Mouse (Mus musculus): ENCODE measurements around the gene Shroom2. TPM values are rescaled to one million over a fixed set of nuclear protein-coding genes. Genes with fewer than 3 reads are reported as not detected.

The Shroom2 gene
- polyA plus RNA-seq, 1 experiment = 69.0 TPM

- no peak overlapping the region for H3K4me3 ChIP-seq (ENCODE audit: insufficient read depth, low read length)
- H3K4me1 ChIP-seq (ENCODE audit: control insufficient read depth, insufficient read depth, low read length) = no peaks in the 10 kb centered on the region
- TF ChIP-seq POLR2A (IDR thresholded peaks at IDR 0.05; ENCODE audit: extremely low read depth, insufficient read depth, low read length) = no peak
- TF ChIP-seq CTCF (IDR thresholded peaks at IDR 0.05; ENCODE audit: extremely low read depth, insufficient read depth, low read length) = no peak
- no peak overlapping the region for H3K27ac ChIP-seq (ENCODE audit: insufficient read depth, low read length)
Measured at GRCm38 (mm10) chrX:152708359-152708758, 60.9 kb downstream of the Shroom2 start.

- TF ChIP-seq POLR2A (IDR thresholded peaks at IDR 0.05; ENCODE audit: extremely low read depth, insufficient read depth, low read length) (no peak), CTCF (IDR thresholded peaks at IDR 0.05; ENCODE audit: extremely low read depth, insufficient read depth, low read length) (peak; percentile 54; the same call in 1 of the 2 replicates)
- Histone ChIP-seq H3K27ac (ENCODE audit: insufficient read depth, low read length) (no peak overlapping the region), H3K4me1 (ENCODE audit: control insufficient read depth, insufficient read depth, low read length) (no peaks in the 10 kb centered on the region), H3K4me3 (ENCODE audit: insufficient read depth, low read length) (no peak overlapping the region)
Measured at GRCm38 (mm10) chrX:152705397-152705796, 63.9 kb downstream of the Shroom2 start.

- no peak for TF ChIP-seq POLR2A (IDR thresholded peaks at IDR 0.05; ENCODE audit: extremely low read depth, insufficient read depth, low read length)
- TF ChIP-seq CTCF (IDR thresholded peaks at IDR 0.05; ENCODE audit: extremely low read depth, insufficient read depth, low read length) = no peak
- no peak overlapping the region for H3K27ac ChIP-seq (ENCODE audit: insufficient read depth, low read length)
- no peak overlapping the region for H3K4me3 ChIP-seq (ENCODE audit: insufficient read depth, low read length)
Measured at GRCm38 (mm10) chrX:152703624-152704023, 65.6 kb downstream of the Shroom2 start.

GRCm38 (mm10) chrX:152701679-152702078 lies 67.6 kb downstream of the Shroom2 start:
- no peak overlapping the region for H3K4me3 ChIP-seq (ENCODE audit: insufficient read depth, low read length)
- H3K4me1 ChIP-seq (ENCODE audit: control insufficient read depth, insufficient read depth, low read length) = no peaks in the 10 kb centered on the region
- H3K27ac ChIP-seq (ENCODE audit: insufficient read depth, low read length) = no peak overlapping the region
- TF ChIP-seq CTCF (IDR thresholded peaks at IDR 0.05; ENCODE audit: extremely low read depth, insufficient read depth, low read length) (no peak), POLR2A (IDR thresholded peaks at IDR 0.05; ENCODE audit: extremely low read depth, insufficient read depth, low read length) (no peak)

More at GRCm38 (mm10) chrX:152703624-152704023, 65.6 kb downstream of the Shroom2 start:
- H3K4me1 ChIP-seq (ENCODE audit: control insufficient read depth, insufficient read depth, low read length) = no peaks in the 10 kb centered on the region

- Histone ChIP-seq H3K4me3 (ENCODE audit: insufficient read depth, low read length) (no peak overlapping the region), H3K4me1 (ENCODE audit: control insufficient read depth, insufficient read depth, low read length) (no peaks in the 10 kb centered on the region), H3K27ac (ENCODE audit: insufficient read depth, low read length) (no peak overlapping the region)
- no peak for TF ChIP-seq CTCF (IDR thresholded peaks at IDR 0.05; ENCODE audit: extremely low read depth, insufficient read depth, low read length)
- TF ChIP-seq POLR2A (IDR thresholded peaks at IDR 0.05; ENCODE audit: extremely low read depth, insufficient read depth, low read length) = no peak
Measured at GRCm38 (mm10) chrX:152690788-152691291, 78.4 kb downstream of the Shroom2 start.

GRCm38 (mm10) chrX:152679190-152679814 lies 90.0 kb downstream of the Shroom2 start:
- TF ChIP-seq CTCF (IDR thresholded peaks at IDR 0.05; ENCODE audit: extremely low read depth, insufficient read depth, low read length) = no peak
- TF ChIP-seq POLR2A (IDR thresholded peaks at IDR 0.05; ENCODE audit: extremely low read depth, insufficient read depth, low read length) = no peak
- Histone ChIP-seq H3K4me3 (ENCODE audit: insufficient read depth, low read length) (no peak overlapping the region), H3K4me1 (ENCODE audit: control insufficient read depth, insufficient read depth, low read length) (no peaks in the 10 kb centered on the region), H3K27ac (ENCODE audit: insufficient read depth, low read length) (no peak overlapping the region)

- Histone ChIP-seq H3K27ac (ENCODE audit: insufficient read depth, low read length) (no peak overlapping the region), H3K4me3 (ENCODE audit: insufficient read depth, low read length) (no peak overlapping the region), H3K4me1 (ENCODE audit: control insufficient read depth, insufficient read depth, low read length) (no peaks in the 10 kb centered on the region)
- TF ChIP-seq CTCF (IDR thresholded peaks at IDR 0.05; ENCODE audit: extremely low read depth, insufficient read depth, low read length) (peak; percentile 48; the same call in 1 of the 2 replicates), POLR2A (IDR thresholded peaks at IDR 0.05; ENCODE audit: extremely low read depth, insufficient read depth, low read length) (no peak)
Measured at GRCm38 (mm10) chrX:152676357-152676756, 92.9 kb downstream of the Shroom2 start.

- no peak overlapping the region for H3K27ac ChIP-seq (ENCODE audit: insufficient read depth, low read length)
- no peaks in the 10 kb centered on the region for H3K4me1 ChIP-seq (ENCODE audit: control insufficient read depth, insufficient read depth, low read length)
- TF ChIP-seq POLR2A (IDR thresholded peaks at IDR 0.05; ENCODE audit: extremely low read depth, insufficient read depth, low read length) = no peak
- TF ChIP-seq CTCF (IDR thresholded peaks at IDR 0.05; ENCODE audit: extremely low read depth, insufficient read depth, low read length) = no peak
- no peak overlapping the region for H3K4me3 ChIP-seq (ENCODE audit: insufficient read depth, low read length)
Measured at GRCm38 (mm10) chrX:152673431-152673830, 95.8 kb downstream of the Shroom2 start.

GRCm38 (mm10) chrX:152657363-152658036 lies 111.8 kb downstream of the Shroom2 start:
- TF ChIP-seq POLR2A (IDR thresholded peaks at IDR 0.05; ENCODE audit: extremely low read depth, insufficient read depth, low read length) = no peak
- TF ChIP-seq CTCF (IDR thresholded peaks at IDR 0.05; ENCODE audit: extremely low read depth, insufficient read depth, low read length) = no peak
- Histone ChIP-seq H3K27ac (ENCODE audit: insufficient read depth, low read length) (peak overlapping the region; percentile 67; the same call in 1 of the 2 replicates), H3K4me3 (ENCODE audit: insufficient read depth, low read length) (no peak overlapping the region), H3K4me1 (ENCODE audit: control insufficient read depth, insufficient read depth, low read length) (no peaks in the 10 kb centered on the region)

GRCm38 (mm10) chrX:152656609-152656939 lies 112.7 kb downstream of the Shroom2 start:
- H3K27ac ChIP-seq (ENCODE audit: insufficient read depth, low read length) = no peak overlapping the region
- no peak overlapping the region for H3K4me3 ChIP-seq (ENCODE audit: insufficient read depth, low read length)
- no peak for TF ChIP-seq POLR2A (IDR thresholded peaks at IDR 0.05; ENCODE audit: extremely low read depth, insufficient read depth, low read length)
- no peaks in the 10 kb centered on the region for H3K4me1 ChIP-seq (ENCODE audit: control insufficient read depth, insufficient read depth, low read length)

Measured in cortical plate, adult 2 months (tissue).